Comparison of ENCODE assay signal across 28 mouse cellular contexts in the genomic region with DNA sequence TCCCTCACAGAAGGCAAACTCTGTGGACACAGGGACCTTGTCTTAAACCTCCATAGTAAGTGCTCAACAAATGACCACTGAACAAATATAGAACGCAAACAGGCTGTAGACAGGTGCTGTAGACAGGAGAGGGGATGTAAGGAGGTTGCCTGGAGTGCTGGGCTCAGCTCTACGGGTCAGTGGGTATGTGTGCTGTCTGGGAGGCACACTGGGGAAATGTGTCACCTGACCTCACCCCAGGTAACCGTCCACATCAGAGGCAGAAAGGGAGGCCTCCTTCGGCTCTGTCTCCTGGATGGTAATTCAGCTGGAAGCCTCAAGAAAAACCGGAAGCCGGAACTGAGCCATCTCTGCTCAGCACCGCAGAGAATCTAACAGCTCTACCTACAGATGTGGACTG. TPM values are rescaled to one million over a fixed set of nuclear protein-coding genes. Genes with fewer than 3 reads are reported as not detected.
DNase-seq lines count a peak whose midpoint lies in the region; ATAC-seq and TF ChIP-seq lines count a peak whose summit lies in the region.
"Had no signal": no experiment of that assay in that cellular context is flagged by ENCODE, and none has a peak within 500 bp of the region (broad histone marks: within the 10 kb centered on the region; RNA-seq: fewer than 3 reads in every experiment).

No protein-coding gene starts in this region.

- 73% methylated on average over 7 of the region's 7 CpGs for WGBS in heart, embryonic 15.5 days
- 72% methylated on average over 7 of the region's 7 CpGs for WGBS in embryonic facial prominence, embryonic 10.5 days
- 53% methylated on average over 7 of the region's 7 CpGs for WGBS in embryonic facial prominence, embryonic 13.5 days
- 66% methylated on average over 7 of the region's 7 CpGs for WGBS in limb, embryonic 14.5 days

- intact Hi-C loops in heart, postnatal 25 days (cut with DNase I), result no loop called here

- peaks cover 16% of the 10 kb centered on the region for H3K4me1 ChIP-seq in heart, embryonic 15.5 days (replicated peaks)
- peaks cover 52% of the 10 kb centered on the region for H3K4me1 ChIP-seq in embryonic facial prominence, embryonic 10.5 days
- peaks cover 69% of the 10 kb centered on the region for H3K4me1 ChIP-seq in embryonic facial prominence, embryonic 13.5 days
- peaks cover 28% of the 10 kb centered on the region for H3K4me1 ChIP-seq in limb, embryonic 14.5 days (ENCODE audit: control insufficient read depth, insufficient read depth, low read length)
- H3K4me1 ChIP-seq: forebrain, embryonic 12.5 days; midbrain, embryonic 12.5 days had no signal

- no peaks in the 10 kb centered on the region for H3K36me3 ChIP-seq in heart, embryonic 15.5 days
- H3K36me3 ChIP-seq in embryonic facial prominence, embryonic 10.5 days (replicated peaks), result peaks cover 14% of the 10 kb centered on the region
- H3K36me3 ChIP-seq in embryonic facial prominence, embryonic 13.5 days, result no peaks in the 10 kb centered on the region
- no peaks in the 10 kb centered on the region; the same call in 1 of the 2 replicates for H3K36me3 ChIP-seq in limb, embryonic 14.5 days (ENCODE audit: control insufficient read depth, insufficient read depth, low read length)
- H3K36me3 ChIP-seq: forebrain, embryonic 12.5 days; heart, embryonic 13.5 days; hindbrain, embryonic 12.5 days; intestine, embryonic 15.5 days; liver, embryonic 15.5 days; midbrain, embryonic 12.5 days; neural tube, embryonic 12.5 days had no signal

- no peaks in the 10 kb centered on the region for H3K27me3 ChIP-seq in heart, embryonic 15.5 days
- H3K27me3 ChIP-seq in embryonic facial prominence, embryonic 10.5 days (replicated peaks; ENCODE audit: low read depth, poor library complexity, severe bottlenecking), result no peaks in the 10 kb centered on the region
- H3K27me3 ChIP-seq in embryonic facial prominence, embryonic 13.5 days, result no peaks in the 10 kb centered on the region
- no peaks in the 10 kb centered on the region for H3K27me3 ChIP-seq in limb, embryonic 14.5 days (ENCODE audit: control insufficient read depth, insufficient read depth, low read length)
- H3K27me3 ChIP-seq: forebrain, embryonic 12.5 days; heart, embryonic 13.5 days; hindbrain, embryonic 12.5 days; intestine, embryonic 15.5 days; liver, embryonic 15.5 days; midbrain, embryonic 12.5 days; neural tube, embryonic 12.5 days had no signal

- DNase-seq in heart, postnatal 25 days (ENCODE audit: low spot score), result no peak
- no peak for DNase-seq in embryonic facial prominence, embryonic 10.5 days (ENCODE audit: low spot score)
- no peak for DNase-seq in limb, embryonic 14.5 days (ENCODE audit: low spot score)
- no peak for DNase-seq in lung, postnatal 36 days
- no peak for DNase-seq in adrenal gland, adult 2 months
- DNase-seq: adrenal gland, postnatal 25 days; cerebellum, adult 18-20 months; cerebellum, postnatal 14 days; forebrain, postnatal 0 days; gastrocnemius, postnatal 25 days; heart, adult 18-20 months; heart, postnatal 14 days; kidney, postnatal 4 days; lung, embryonic 14.5 days; lung, postnatal 14 days; thymus, postnatal 4 days had no signal

- no peak overlapping the region for H3K4me2 ChIP-seq in heart, embryonic 15.5 days
- H3K4me2 ChIP-seq in embryonic facial prominence, embryonic 13.5 days, result no peak overlapping the region
- H3K4me2 ChIP-seq in limb, embryonic 14.5 days (replicated peaks; ENCODE audit: low read depth, low read length, severe bottlenecking), result no peak overlapping the region
- H3K4me2 ChIP-seq: forebrain, embryonic 12.5 days; heart, embryonic 13.5 days; hindbrain, embryonic 12.5 days; intestine, embryonic 15.5 days; liver, embryonic 15.5 days; lung, embryonic 14.5 days; midbrain, embryonic 12.5 days; neural tube, embryonic 12.5 days had no signal

- no peaks in the 10 kb centered on the region for H3K9me3 ChIP-seq in heart, embryonic 15.5 days (replicated peaks)
- H3K9me3 ChIP-seq in embryonic facial prominence, embryonic 10.5 days, result no peaks in the 10 kb centered on the region
- no peaks in the 10 kb centered on the region for H3K9me3 ChIP-seq in embryonic facial prominence, embryonic 13.5 days
- no peaks in the 10 kb centered on the region for H3K9me3 ChIP-seq in limb, embryonic 14.5 days (ENCODE audit: control insufficient read depth, low read length)
- H3K9me3 ChIP-seq: forebrain, embryonic 12.5 days; heart, embryonic 13.5 days; hindbrain, embryonic 12.5 days; intestine, embryonic 15.5 days; liver, embryonic 15.5 days; midbrain, embryonic 12.5 days; neural tube, embryonic 12.5 days had no signal

- H3K4me3 ChIP-seq in heart, embryonic 15.5 days, result no peak overlapping the region
- H3K4me3 ChIP-seq in embryonic facial prominence, embryonic 10.5 days, result no peak overlapping the region
- H3K4me3 ChIP-seq in embryonic facial prominence, embryonic 13.5 days, result no peak overlapping the region
- H3K4me3 ChIP-seq in limb, embryonic 14.5 days (replicated peaks; ENCODE audit: low read length), result no peak overlapping the region
- H3K4me3 ChIP-seq: forebrain, embryonic 12.5 days; heart, embryonic 13.5 days; hindbrain, embryonic 12.5 days; intestine, embryonic 15.5 days; liver, embryonic 15.5 days; midbrain, embryonic 12.5 days; myocyte; neural tube, embryonic 12.5 days had no signal

- no peak for TF ChIP-seq POLR2A in limb, embryonic 14.5 days (IDR thresholded peaks at IDR 0.05; ENCODE audit: borderline replicate concordance, extremely low read depth, insufficient read depth, insufficient read length)

- 0 out of 2 replicates have a peak overlapping the region, but pooled peaks have one; percentile 5 for H3K27ac ChIP-seq in heart, embryonic 15.5 days
- H3K27ac ChIP-seq in embryonic facial prominence, embryonic 10.5 days (replicated peaks), result peak overlapping the region; percentile 84
- H3K27ac ChIP-seq in embryonic facial prominence, embryonic 13.5 days, result peak overlapping the region; percentile 96
- peak overlapping the region; percentile 26; the same call in 1 of the 2 replicates for H3K27ac ChIP-seq in limb, embryonic 14.5 days (replicated peaks; ENCODE audit: low read depth, low read length)
- H3K27ac ChIP-seq: forebrain, embryonic 12.5 days; hindbrain, embryonic 12.5 days; hindbrain, postnatal 0 days; intestine, embryonic 15.5 days; liver, embryonic 15.5 days; midbrain, embryonic 12.5 days; neural tube, embryonic 12.5 days had no signal

- no peak for ATAC-seq in heart, embryonic 15.5 days (replicated peaks; ENCODE audit: insufficient number of reproducible peaks, insufficient read depth, low FRiP score, low read depth)
- ATAC-seq in embryonic facial prominence, embryonic 13.5 days (ENCODE audit: insufficient number of reproducible peaks, insufficient read depth, low FRiP score, low TSS enrichment, low read depth), result no peak
- ATAC-seq in limb, embryonic 14.5 days (ENCODE audit: low FRiP score, low read depth), result no peak
- ATAC-seq: CD4-positive, CD25-positive, alpha-beta regulatory T cell, adult 4 months; forebrain, postnatal 0 days; hindbrain, postnatal 0 days; intestine, embryonic 15.5 days had no signal

- H3K9ac ChIP-seq in heart, embryonic 15.5 days, result no peak overlapping the region
- 0 out of 2 replicates have a peak overlapping the region, but pooled peaks have one; percentile 28 for H3K9ac ChIP-seq in embryonic facial prominence, embryonic 13.5 days
- no peak overlapping the region for H3K9ac ChIP-seq in limb, embryonic 14.5 days (ENCODE audit: low read depth, low read length, severe bottlenecking)
- H3K9ac ChIP-seq: forebrain, embryonic 12.5 days; forebrain, postnatal 0 days; hindbrain, embryonic 12.5 days; intestine, embryonic 15.5 days; liver, embryonic 15.5 days; lung, embryonic 14.5 days; midbrain, embryonic 12.5 days; neural tube, embryonic 12.5 days had no signal

RNA-seq across cellular contexts. Expression of a gene that starts 21.6 kb away (rescaled TPM):
- polyA plus RNA-seq in heart, embryonic 15.5 days (2015; fragmentation: Nextera tagmentation; extraction: Ambion mirVana), result 5.1 and 7.6 TPM in 2 replicates
- 10 to 100 TPM; 14.0 to 16.7 TPM for total RNA-seq in heart, postnatal 25 days (2021)
- 12.0 and 12.7 TPM in 2 replicates for polyA plus RNA-seq in embryonic facial prominence, embryonic 10.5 days (2016; fragmentation: Nextera tagmentation; extraction: Ambion mirVana)
- polyA plus RNA-seq in embryonic facial prominence, embryonic 13.5 days (2015; fragmentation: Nextera tagmentation; extraction: Ambion mirVana), result 19.9 and 23.4 TPM in 2 replicates
- polyA plus RNA-seq in limb, embryonic 14.5 days (2012; rRNA removed), result 20.1 and 25.8 TPM in 2 replicates
- polyA plus RNA-seq in limb, embryonic 14.5 days (2014; fragmentation: Nextera tagmentation; extraction: Ambion mirVana), result 25.7 and 27.8 TPM in 2 replicates
- 10 to 100 TPM; 13.4 to 19.7 TPM for total RNA-seq in adrenal gland, adult 2 months (2021)
- polyA plus RNA-seq in adrenal gland, adult 2 months (2012; rRNA removed), result 16.8 and 17.4 TPM in 2 replicates

Comparison
In these comparisons a context has a peak if more than half of its experiments do, and no peak if none do; other contexts are left out.
1. H3K27ac ChIP-seq: peak in every context shown above with its lines; median percentile 96 in embryonic facial prominence, embryonic 13.5 days; 84 in embryonic facial prominence, embryonic 10.5 days; 26 in limb, embryonic 14.5 days; 5 in heart, embryonic 15.5 days.